Mouse (Mus musculus): ENCODE results near the gene Rpl10a.

- TF ChIP-seq CTCF (IDR thresholded peaks at IDR 0.05 in 2 of 3, conservative IDR thresholded peaks at IDR 0.05 in 1 of 3; ENCODE audit: control insufficient read depth in 1 of 3, insufficient read depth in 1 of 3, low read depth in 2 of 3, low read length in 3 of 3, poor library complexity in 1 of 3, severe bottlenecking in 1 of 3) (no peak), USF1 (IDR thresholded peaks at IDR 0.05; ENCODE audit: low read depth, low read length) (no peak), TAL1 (IDR thresholded peaks at IDR 0.05; ENCODE audit: low read length) (no peak), ZKSCAN1 (IDR thresholded peaks at IDR 0.05; ENCODE audit: low read depth, low read length) (no peak), POLR2A (IDR thresholded peaks at IDR 0.05; ENCODE audit: control insufficient read depth in 1 of 2, insufficient read depth in 1 of 2, low read depth in 1 of 2, low read length in 2 of 2, poor library complexity in 1 of 2) (no peak), NELFE (IDR thresholded peaks at IDR 0.05; ENCODE audit: low read depth, low read length) (no peak), HCFC1 (IDR thresholded peaks at IDR 0.05; ENCODE audit: low read depth, low read length) (no peak), EP300 (IDR thresholded peaks at IDR 0.05; ENCODE audit: low read depth in 1 of 2, low read length in 2 of 2) (no peak), GABPA (IDR thresholded peaks at IDR 0.05; ENCODE audit: low read depth, low read length) (no peak)
Measured at GRCm38 (mm10) chr17:28323786-28324185, 4.5 kb upstream of the Rpl10a start.
